Comparison of ENCODE assay signal across 20 mouse cellular contexts in genomic region chr6:146740724-146741123, GRCm38 (mm10). TPM values are rescaled to one million over a fixed set of nuclear protein-coding genes. Genes with fewer than 3 reads are reported as not detected.
"Had no signal": no experiment of that assay in that cellular context is flagged by ENCODE, and none has a peak within 500 bp of the region (broad histone marks: within the 10 kb centered on the region; RNA-seq: fewer than 3 reads in every experiment).

No protein-coding gene starts in this region.

- H3K4me1 ChIP-seq: neural tube, embryonic 13.5 days had no signal

- H3K36me3 ChIP-seq: lung, embryonic 15.5 days; midbrain, embryonic 10.5 days; midbrain, embryonic 12.5 days; neural tube, embryonic 13.5 days; neural tube, embryonic 15.5 days had no signal

- H3K9me3 ChIP-seq: lung, embryonic 15.5 days; midbrain, embryonic 10.5 days; midbrain, embryonic 12.5 days; neural tube, embryonic 13.5 days; neural tube, embryonic 15.5 days had no signal

- DNase-seq: lung, adult 2 months; lung, postnatal 4 days; midbrain, embryonic 14.5 days; retina, postnatal 1 day; right cerebral cortex, adult 18-20 months; right cerebral cortex, postnatal 25 days; right cerebral cortex, postnatal 4 days; spleen, adult 18-20 months; thymus, adult 18-20 months; thymus, postnatal 14 days; thymus, postnatal 36 days had no signal

- H3K27ac ChIP-seq: lung, embryonic 15.5 days; midbrain, embryonic 10.5 days; midbrain, embryonic 12.5 days; neural tube, embryonic 13.5 days; neural tube, embryonic 15.5 days had no signal

- H3K4me2 ChIP-seq: lung, embryonic 15.5 days; midbrain, embryonic 12.5 days; neural tube, embryonic 13.5 days; neural tube, embryonic 15.5 days had no signal

- H3K27me3 ChIP-seq: lung, embryonic 15.5 days; midbrain, embryonic 12.5 days; neural tube, embryonic 13.5 days; neural tube, embryonic 15.5 days had no signal

- H3K9ac ChIP-seq: lung, embryonic 15.5 days; midbrain, embryonic 12.5 days; neural tube, embryonic 13.5 days; neural tube, embryonic 15.5 days had no signal

- ATAC-seq: lung, postnatal 0 days; midbrain, embryonic 16.5 days had no signal

- H3K4me3 ChIP-seq: lung, embryonic 15.5 days; midbrain, embryonic 10.5 days; midbrain, embryonic 12.5 days; myocyte; neural tube, embryonic 13.5 days; neural tube, embryonic 15.5 days had no signal

RNA-seq across cellular contexts. Expression of gene Arntl2, which starts 55.1 kb away (rescaled TPM):
- total RNA-seq: megakaryocyte-erythroid progenitor cell, adult 5-6 weeks had no signal
